Mouse (Mus musculus): ENCODE measurements around the gene Sun1. TPM values are rescaled to one million over a fixed set of nuclear protein-coding genes. Genes with fewer than 3 reads are reported as not detected.

Gene Sun1
- 16.5 TPM for polyA plus RNA-seq (2015; fragmentation: Illumina TruSeq; extraction: RNeasy Lipid Tissue Mini Kit (QIAGEN cat#74804); ENCODE audit: insufficient read depth, low read depth, low replicate concordance)

GRCm38 (mm10) chr5:139199995-139200769 is at the start of gene Sun1:
Sun1 (plus strand) TSS chr5:139200637.

GRCm38 (mm10) chr5:139252081-139252909 is 51.9 kb downstream of the Sun1 start, which contains the start of gene Get4:
Get4 (plus strand) TSS chr5:139252324.

Other genes starting within 250 kb of the Sun1 start
- gene Pdgfa, start 203.3 kb upstream of the Sun1 start, polyA plus RNA-seq (2015; fragmentation: Illumina TruSeq; extraction: RNeasy Lipid Tissue Mini Kit (QIAGEN cat#74804); ENCODE audit: insufficient read depth, low read depth, low replicate concordance): 19.8 TPM
- 4.8 TPM for gene Prkar1b, start 50.6 kb upstream of the Sun1 start, polyA plus RNA-seq (2015; fragmentation: Illumina TruSeq; extraction: RNeasy Lipid Tissue Mini Kit (QIAGEN cat#74804); ENCODE audit: insufficient read depth, low read depth, low replicate concordance)
- 1.8 TPM for gene Dnaaf5, start 50.4 kb upstream of the Sun1 start, polyA plus RNA-seq (2015; fragmentation: Illumina TruSeq; extraction: RNeasy Lipid Tissue Mini Kit (QIAGEN cat#74804); ENCODE audit: insufficient read depth, low read depth, low replicate concordance)
- 13.7 TPM for gene Get4, start 51.7 kb downstream of the Sun1 start, polyA plus RNA-seq (2015; fragmentation: Illumina TruSeq; extraction: RNeasy Lipid Tissue Mini Kit (QIAGEN cat#74804); ENCODE audit: insufficient read depth, low read depth, low replicate concordance)
- gene Adap1, start 125.0 kb downstream of the Sun1 start, polyA plus RNA-seq (2015; fragmentation: Illumina TruSeq; extraction: RNeasy Lipid Tissue Mini Kit (QIAGEN cat#74804); ENCODE audit: insufficient read depth, low read depth, low replicate concordance): 1.5 TPM
- 17.0 TPM for gene Cox19, start 150.8 kb downstream of the Sun1 start, polyA plus RNA-seq (2015; fragmentation: Illumina TruSeq; extraction: RNeasy Lipid Tissue Mini Kit (QIAGEN cat#74804); ENCODE audit: insufficient read depth, low read depth, low replicate concordance)
- gene Cyp2w1, start 152.0 kb downstream of the Sun1 start, polyA plus RNA-seq (2015; fragmentation: Illumina TruSeq; extraction: RNeasy Lipid Tissue Mini Kit (QIAGEN cat#74804); ENCODE audit: insufficient read depth, low read depth, low replicate concordance): not detected
- gene Gpr146, start 177.1 kb downstream of the Sun1 start, polyA plus RNA-seq (2015; fragmentation: Illumina TruSeq; extraction: RNeasy Lipid Tissue Mini Kit (QIAGEN cat#74804); ENCODE audit: insufficient read depth, low read depth, low replicate concordance): 4.9 TPM
- not detected for gene C130050O18Rik, start 204.6 kb downstream of the Sun1 start, polyA plus RNA-seq (2015; fragmentation: Illumina TruSeq; extraction: RNeasy Lipid Tissue Mini Kit (QIAGEN cat#74804); ENCODE audit: insufficient read depth, low read depth, low replicate concordance)
- gene Gper1, start 222.5 kb downstream of the Sun1 start, polyA plus RNA-seq (2015; fragmentation: Illumina TruSeq; extraction: RNeasy Lipid Tissue Mini Kit (QIAGEN cat#74804); ENCODE audit: insufficient read depth, low read depth, low replicate concordance): 1.6 TPM

Data from pancreas, adult 10 weeks (tissue).